Mouse (Mus musculus) E14TG2a.4 (cell line): Measurements from ENCODE around the gene Krtap29-1.

Experiments used
- H3K27me3 ChIP-seq: 2 replicates; pipeline ENCODE4 v1.6.1; 2014; ENCODE audit warnings: low read length, control low read depth; ENCODE audit not compliant: insufficient read depth
- H3K36me3 ChIP-seq: 2 replicates; pipeline ENCODE4 v1.6.1; 2014; ENCODE audit warnings: low read length, control low read depth; ENCODE audit not compliant: insufficient read depth
- H3K4me1 ChIP-seq: replicated peaks from 2 replicates; pipeline ENCODE4 v1.6.1; 2014; ENCODE audit warnings: low read depth, low read length, control low read depth
- H3K4me3 ChIP-seq: replicated peaks from 2 replicates; pipeline ENCODE4 v1.5.1; 2014; ENCODE audit warnings: mild to moderate bottlenecking, low read length
- H3K9me3 ChIP-seq: 2 replicates; pipeline ENCODE4 v1.6.1; 2014; ENCODE audit warnings: low read length, control low read depth
- CTCF ChIP-seq: conservative IDR thresholded peaks from 2 replicates; pipeline ENCODE4 v1.5.1; 2014; ENCODE audit warnings: low read length
- NANOG ChIP-seq: IDR thresholded peaks from 2 replicates; pipeline ENCODE4 v1.6.1; 2014; ENCODE audit warnings: borderline replicate concordance, low read length, mixed read lengths
- POU5F1 ChIP-seq: IDR thresholded peaks from 2 replicates; pipeline ENCODE4 v1.6.1; 2014; ENCODE audit warnings: low read length, borderline replicate concordance

Gene Krtap29-1

DNA sequence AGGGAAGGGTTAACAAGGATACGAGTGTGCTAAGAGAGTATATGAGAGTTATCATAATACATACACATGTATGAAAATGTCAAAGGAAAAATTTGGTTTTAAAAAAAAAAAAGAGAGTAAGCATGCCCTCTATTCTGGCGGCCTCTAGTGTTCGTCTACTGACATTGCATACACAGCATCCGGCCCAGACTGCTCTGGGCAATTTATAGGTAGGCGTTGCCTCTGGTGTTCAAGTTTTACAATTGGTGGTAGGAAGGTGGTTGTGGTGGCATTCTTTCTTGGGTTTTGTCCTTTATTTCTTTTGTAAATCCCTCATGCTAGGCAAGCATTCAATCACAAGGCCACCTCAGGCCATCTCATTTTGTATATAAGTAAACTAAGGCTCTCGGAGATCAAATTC, 26.0 kb upstream of the Krtap29-1 start:
- H3K9me3 ChIP-seq: peaks cover 4% of the 10 kb centered on the region; the same call in 1 of the 2 replicates
- H3K36me3 ChIP-seq: no peaks in the 10 kb centered on the region
- TF ChIP-seq POU5F1 (no peak), CTCF (peak; percentile 98)
- no peaks in the 10 kb centered on the region for H3K4me1 ChIP-seq
- no peaks in the 10 kb centered on the region; the same call in 1 of the 2 replicates for H3K27me3 ChIP-seq
- H3K4me3 ChIP-seq: no peak overlapping the region

DNA sequence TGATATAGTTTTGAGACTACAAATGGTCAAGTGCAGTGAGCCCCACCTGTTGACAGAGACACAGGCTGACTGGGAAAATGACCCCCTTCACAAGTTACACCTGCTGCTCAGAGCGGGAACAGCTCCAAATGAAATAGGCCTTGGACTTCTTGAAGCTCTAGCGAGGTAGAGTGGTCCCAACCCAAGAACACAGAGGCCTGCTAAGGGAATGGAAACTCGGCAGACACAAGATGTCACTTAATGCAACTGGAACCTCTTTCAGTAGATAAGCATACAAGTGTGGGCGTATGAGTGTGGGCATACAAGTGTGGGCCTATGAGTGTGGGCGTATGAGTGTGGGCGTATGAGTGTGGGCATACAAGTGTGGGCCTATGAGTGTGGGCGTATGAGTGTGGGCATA, 20.2 kb upstream of the Krtap29-1 start:
- peaks cover 4% of the 10 kb centered on the region; the same call in 1 of the 2 replicates for H3K9me3 ChIP-seq
- H3K27me3 ChIP-seq: peaks cover 12% of the 10 kb centered on the region
- H3K4me3 ChIP-seq: no peak overlapping the region
- H3K36me3 ChIP-seq: no peaks in the 10 kb centered on the region
- no peaks in the 10 kb centered on the region for H3K4me1 ChIP-seq
- TF ChIP-seq NANOG (no peak), CTCF (no peak), POU5F1 (no peak)

DNA sequence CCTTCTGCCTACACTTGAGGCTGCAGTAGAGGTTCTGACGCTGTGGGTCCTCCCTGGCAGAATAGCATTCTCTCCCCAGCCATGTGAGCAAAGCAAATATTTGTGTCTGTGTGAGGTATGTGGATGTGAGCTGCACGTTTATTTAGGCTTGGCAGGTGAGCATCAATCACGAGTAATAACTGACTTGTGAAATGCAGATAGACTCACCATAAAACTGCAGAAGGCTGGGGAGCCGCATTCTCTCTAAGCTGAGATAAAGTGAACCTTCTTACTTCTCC, 15.5 kb upstream of the Krtap29-1 start:
- Histone ChIP-seq H3K4me1 (no peaks in the 10 kb centered on the region), H3K36me3 (no peaks in the 10 kb centered on the region), H3K9me3 (no peaks in the 10 kb centered on the region), H3K4me3 (no peak overlapping the region), H3K27me3 (peaks cover 31% of the 10 kb centered on the region)
- TF ChIP-seq POU5F1 (no peak), NANOG (no peak), CTCF (no peak)

DNA sequence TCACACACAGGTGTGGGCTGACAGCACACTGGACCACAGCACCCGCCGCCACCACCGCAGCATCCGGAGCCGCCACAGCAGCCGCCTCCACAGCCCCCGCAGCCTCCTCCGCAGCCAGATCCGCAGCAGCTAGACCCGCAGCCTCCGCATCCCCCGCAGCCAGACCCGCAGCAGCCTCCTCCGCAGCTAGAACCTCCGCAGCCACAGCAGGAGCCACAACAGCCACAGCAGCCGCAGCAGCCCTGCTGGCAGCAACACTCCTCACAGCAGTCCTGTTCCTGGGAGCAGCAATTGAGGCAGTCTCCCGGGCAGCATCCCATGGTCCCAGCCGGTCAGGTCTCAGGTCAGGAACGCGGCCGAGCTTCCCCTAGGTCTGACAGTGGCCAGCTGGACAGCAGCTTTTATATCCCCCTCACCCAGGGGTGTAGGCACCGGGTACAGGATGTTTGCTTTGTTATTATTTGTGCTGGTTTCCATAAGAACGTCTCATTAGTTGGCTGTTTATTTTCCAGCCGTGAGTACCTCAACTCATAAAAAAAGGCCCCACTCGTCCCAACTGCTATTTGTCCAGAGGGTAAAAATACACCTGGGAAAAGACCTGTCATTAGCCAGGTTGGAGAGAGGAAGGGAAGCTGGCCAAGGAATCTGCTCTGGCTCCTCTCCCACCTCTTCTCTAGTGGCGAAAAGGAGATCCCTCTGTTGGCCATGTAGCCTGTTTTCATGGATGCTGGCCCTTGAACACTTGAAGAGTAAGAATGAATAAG, 14.9 kb upstream of the Krtap29-1 start, which contains the start of gene Krtap17-1:
Gene Krtap17-1, minus strand, starts transcription at position 375 of the 764 bp plus-strand sequence.
- peaks cover 31% of the 10 kb centered on the region for H3K27me3 ChIP-seq
- no peaks in the 10 kb centered on the region for H3K9me3 ChIP-seq
- no peaks in the 10 kb centered on the region for H3K4me1 ChIP-seq
- H3K36me3 ChIP-seq: no peaks in the 10 kb centered on the region
- peak within 1 kb of the TSS; percentile 63 for H3K4me3 ChIP-seq
- TF ChIP-seq NANOG: no peak

DNA sequence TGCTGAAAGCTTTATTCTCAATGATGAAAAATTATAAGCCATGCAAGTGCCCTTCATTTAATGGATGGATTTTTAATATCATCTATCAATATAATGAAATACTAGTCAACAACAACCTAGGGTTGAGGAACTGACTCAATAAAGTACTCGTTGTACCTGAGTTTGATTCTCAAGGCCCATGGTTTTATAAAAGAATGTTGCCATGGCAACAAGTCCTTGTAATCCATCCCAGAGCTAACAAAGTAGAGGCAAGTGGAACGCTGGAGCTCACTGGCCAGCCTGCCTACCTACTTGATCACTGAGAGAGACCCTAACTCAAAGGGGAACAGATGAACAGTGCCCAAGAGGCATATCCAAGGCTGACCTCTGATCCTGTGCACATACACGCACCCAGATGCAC, 11.7 kb upstream of the Krtap29-1 start:
- H3K36me3 ChIP-seq: no peaks in the 10 kb centered on the region
- TF ChIP-seq CTCF (no peak), NANOG (no peak), POU5F1 (no peak)
- H3K4me1 ChIP-seq: 0 out of 2 replicates have a peak, but pooled peaks cover under 1% of the 10 kb centered on the region
- peaks cover 34% of the 10 kb centered on the region for H3K27me3 ChIP-seq
- H3K9me3 ChIP-seq: no peaks in the 10 kb centered on the region
- H3K4me3 ChIP-seq: no peak overlapping the region

DNA sequence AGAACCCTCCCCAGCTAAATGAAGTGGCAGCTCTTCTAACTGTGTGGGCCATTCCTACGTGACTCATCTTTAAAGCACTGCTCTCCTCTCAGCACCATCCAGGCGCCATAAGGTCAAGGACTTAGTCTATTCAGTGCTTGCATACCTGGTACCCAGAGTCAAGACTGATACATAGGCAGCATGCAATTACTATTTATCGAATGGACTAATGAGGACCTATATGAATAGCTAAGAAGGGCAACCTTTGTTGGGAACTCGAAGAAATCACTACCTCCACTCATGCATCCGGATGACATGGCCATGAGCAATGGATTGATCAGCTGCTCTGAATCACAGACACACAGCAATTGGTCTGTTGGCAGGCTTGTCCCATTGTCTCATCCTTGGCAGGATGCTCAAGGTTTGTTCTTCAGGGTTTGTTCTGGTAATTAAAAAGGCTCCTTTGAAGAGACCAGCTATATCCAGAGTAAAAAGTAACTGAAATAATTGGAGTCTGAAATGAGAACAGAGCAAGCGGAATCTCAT, 11.1 kb upstream of the Krtap29-1 start:
- H3K36me3 ChIP-seq: no peaks in the 10 kb centered on the region
- TF ChIP-seq POU5F1 (no peak), NANOG (no peak), CTCF (no peak)
- H3K27me3 ChIP-seq: peaks cover 38% of the 10 kb centered on the region
- 0 out of 2 replicates have a peak, but pooled peaks cover 4% of the 10 kb centered on the region for H3K4me1 ChIP-seq
- H3K9me3 ChIP-seq: no peaks in the 10 kb centered on the region
- H3K4me3 ChIP-seq: no peak overlapping the region

DNA sequence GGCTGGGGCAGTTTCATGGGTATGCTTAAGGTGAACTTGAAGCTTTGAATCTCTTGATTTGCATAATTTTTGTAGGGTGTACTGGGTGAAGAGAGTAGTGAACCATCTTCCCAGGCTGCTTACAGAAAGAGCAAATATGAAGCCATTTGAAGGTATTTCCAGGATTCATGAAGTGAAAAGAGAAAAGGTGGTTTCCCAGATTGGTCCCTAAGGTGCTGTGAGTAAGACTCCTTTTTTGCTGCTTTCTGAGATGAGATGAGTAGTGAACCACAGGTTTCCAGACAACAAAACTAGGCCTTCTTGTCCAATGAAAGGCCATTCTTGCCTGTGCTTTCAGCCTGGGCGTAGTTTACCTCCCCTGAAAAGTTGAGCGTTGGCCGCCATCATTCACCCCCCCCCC, 9.7 kb upstream of the Krtap29-1 start:
- Histone ChIP-seq H3K4me1 (0 out of 2 replicates have a peak, but pooled peaks cover 4% of the 10 kb centered on the region), H3K4me3 (no peak overlapping the region), H3K36me3 (no peaks in the 10 kb centered on the region), H3K9me3 (no peaks in the 10 kb centered on the region), H3K27me3 (peaks cover 40% of the 10 kb centered on the region)
- TF ChIP-seq POU5F1: no peak

DNA sequence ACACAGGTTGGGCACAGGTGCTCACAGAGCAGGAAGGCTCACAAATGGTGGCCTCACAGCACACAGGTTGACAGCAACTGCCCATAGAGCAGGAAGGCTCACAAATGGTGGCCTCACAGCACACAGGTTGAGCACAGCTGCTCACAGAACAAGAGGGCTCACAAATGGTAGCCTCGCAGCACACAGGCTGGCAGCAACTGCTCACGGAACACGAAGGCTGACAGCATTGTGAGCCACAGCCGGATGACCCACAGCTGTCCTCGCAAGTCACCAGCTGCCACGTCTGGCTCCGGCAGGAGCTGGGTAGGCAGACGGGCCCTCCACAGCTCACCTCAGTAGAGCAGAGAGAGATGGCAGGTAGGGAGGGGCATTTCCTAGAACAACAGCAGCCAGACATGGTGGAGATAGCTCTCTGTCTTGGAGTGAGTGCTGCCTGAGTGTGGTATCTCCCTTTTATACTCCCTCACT, 7.4 kb upstream of the Krtap29-1 start, which contains the start of gene Krtap16-1:
Gene Krtap16-1, minus strand, starts transcription at position 418 of the 468 bp plus-strand sequence.
- H3K27me3 ChIP-seq: peaks cover 34% of the 10 kb centered on the region
- H3K4me3 ChIP-seq: peak within 1 kb of the TSS; percentile 46; the same call in 1 of the 2 replicates
- H3K9me3 ChIP-seq: peaks cover 15% of the 10 kb centered on the region
- H3K36me3 ChIP-seq: no peaks in the 10 kb centered on the region
- TF ChIP-seq CTCF: no peak
- no peak for TF ChIP-seq POU5F1
- TF ChIP-seq NANOG: no peak
- H3K4me1 ChIP-seq: 0 out of 2 replicates have a peak, but pooled peaks cover 4% of the 10 kb centered on the region
